Mouse (Mus musculus) 3134 (cell line): ENCODE data around the gene Slc38a6.
A peak's percentile ranks its signal among the peaks of the same experiment; 100 is the strongest.

Experiments used
- DNase-seq: peaks from one replicate; pipeline ENCODE4 v3.0.0-alpha.2; 2011; ENCODE audit warnings: low spot score; ENCODE audit not compliant: insufficient read length; ENCODE audit errors: extremely low read depth

Gene Slc38a6

GRCm38 (mm10) chr12:73286287-73287092 lies at the start of gene Slc38a6, which contains the start of gene Trmt5:
TSS of gene Slc38a6 (plus strand) at chr12:73286779.
TSS of gene Trmt5 (minus strand) at chr12:73286710.
- DNase-seq = peak; percentile 95

- DNase-seq = no peak
Measured at GRCm38 (mm10) chr12:73241960-73242359, 44.6 kb upstream of the Slc38a6 start.

GRCm38 (mm10) chr12:73245687-73246086 lies 40.9 kb upstream of the Slc38a6 start:
- no peak for DNase-seq

GRCm38 (mm10) chr12:73255006-73255405 lies 31.6 kb upstream of the Slc38a6 start:
- no peak for DNase-seq

- DNase-seq = no peak
Measured at GRCm38 (mm10) chr12:73259269-73259668, 27.3 kb upstream of the Slc38a6 start.

- no peak for DNase-seq
Measured at GRCm38 (mm10) chr12:73260339-73260738, 26.2 kb upstream of the Slc38a6 start.

GRCm38 (mm10) chr12:73265381-73265978 lies 21.1 kb upstream of the Slc38a6 start:
- DNase-seq = no peak

- DNase-seq = no peak
Measured at GRCm38 (mm10) chr12:73266597-73266996, 20.0 kb upstream of the Slc38a6 start.

GRCm38 (mm10) chr12:73268497-73268896 lies 18.1 kb upstream of the Slc38a6 start:
- DNase-seq = no peak

- no peak for DNase-seq
Measured at GRCm38 (mm10) chr12:73269531-73269930, 17.0 kb upstream of the Slc38a6 start.

GRCm38 (mm10) chr12:73269933-73270332 lies 16.6 kb upstream of the Slc38a6 start:
- DNase-seq = no peak

- DNase-seq = no peak
Measured at GRCm38 (mm10) chr12:73274921-73275320, 11.7 kb upstream of the Slc38a6 start.

- DNase-seq = no peak
Measured at GRCm38 (mm10) chr12:73287609-73288008, 1.0 kb downstream of the Slc38a6 start.

GRCm38 (mm10) chr12:73288626-73289025 lies 2.0 kb downstream of the Slc38a6 start:
- DNase-seq = no peak

GRCm38 (mm10) chr12:73294884-73295283 lies 8.3 kb downstream of the Slc38a6 start:
- DNase-seq = no peak

GRCm38 (mm10) chr12:73295505-73296140 lies 9.0 kb downstream of the Slc38a6 start:
- peak; percentile 43 for DNase-seq

- DNase-seq = no peak
Measured at GRCm38 (mm10) chr12:73298621-73299020, 12.0 kb downstream of the Slc38a6 start.

GRCm38 (mm10) chr12:73300531-73300930 lies 14.0 kb downstream of the Slc38a6 start:
- DNase-seq = no peak

GRCm38 (mm10) chr12:73304636-73305035 lies 18.1 kb downstream of the Slc38a6 start:
- no peak for DNase-seq

- DNase-seq = peak; percentile 14
Measured at GRCm38 (mm10) chr12:73307750-73308149, 21.2 kb downstream of the Slc38a6 start.

GRCm38 (mm10) chr12:73308711-73309110 lies 22.1 kb downstream of the Slc38a6 start:
- no peak for DNase-seq
